Mouse (Mus musculus) G1E (cell line): ENCODE results near the gene Tmtc4. TPM values are rescaled to one million over a fixed set of nuclear protein-coding genes. Genes with fewer than 3 reads are reported as not detected.

Experiments used
- ATAC-seq: 2 replicates; pipeline ENCODE4 v1.8.0; 2016; ENCODE audit warnings: mild to moderate bottlenecking; ENCODE audit not compliant: insufficient number of reproducible peaks, poor library complexity, low FRiP score, severe bottlenecking; ENCODE audit errors: extremely low read depth
- DNase-seq: peaks from one replicate; pipeline ENCODE4 v3.0.0; 2012; ENCODE audit warnings: low spot score
- H3K27me3 ChIP-seq: 2 replicates; pipeline ENCODE4 v1.6.1; 2012; ENCODE audit warnings: mild to moderate bottlenecking, low read length, inconsistent platforms; ENCODE audit not compliant: insufficient read depth
- H3K36me3 ChIP-seq: replicated peaks from 2 replicates; pipeline ENCODE3; 2012; ENCODE audit warnings: mild to moderate bottlenecking, inconsistent platforms
- H3K4me1 ChIP-seq: 2 replicates; pipeline ENCODE4 v1.6.1; 2012; ENCODE audit warnings: low read depth, low read length, inconsistent platforms, mixed read lengths; ENCODE audit not compliant: insufficient read depth
- H3K4me3 ChIP-seq: 2 replicates; pipeline ENCODE4 v1.5.1; 2012; ENCODE audit warnings: low read depth, mild to moderate bottlenecking, inconsistent platforms, low read length, moderate library complexity, mixed read lengths
- H3K9me3 ChIP-seq: replicated peaks from 2 replicates; pipeline ENCODE4 v1.6.1; 2012; ENCODE audit warnings: inconsistent platforms
- CTCF ChIP-seq: IDR thresholded peaks from 2 replicates; pipeline ENCODE4 v1.5.1; 2012; ENCODE audit warnings: low read depth, low read length, inconsistent platforms, mixed read lengths
- GATA1 ChIP-seq: IDR thresholded peaks from 2 replicates; pipeline ENCODE4 v1.6.1; 2012; ENCODE audit warnings: borderline replicate concordance, low read length, inconsistent platforms, mixed read lengths
- GATA2 ChIP-seq: IDR thresholded peaks from 2 replicates; pipeline ENCODE4 v1.6.1; 2012; ENCODE audit warnings: low read depth, low read length, inconsistent platforms, borderline replicate concordance
- POLR2AphosphoS5 ChIP-seq: IDR thresholded peaks from 2 replicates; pipeline ENCODE4 v1.6.1; 2012; ENCODE audit warnings: low read depth, low read length, inconsistent platforms; ENCODE audit not compliant: insufficient replicate concordance
- TAL1 ChIP-seq: conservative IDR thresholded peaks from 2 replicates; pipeline ENCODE4 v1.6.1; 2012; ENCODE audit warnings: low read depth, low read length, inconsistent platforms, mixed read lengths
- polyA plus RNA-seq: library from polyadenylated mRNA; stranded (reverse); fragments of >175 nt; gene quantifications from 2 replicates; pipeline ENCODE4 v1.2.3, GENCODE M21; 2012
- total RNA-seq, 2 experiments: library from RNA; stranded (forward) in 1 of 2; stranded (reverse) in 1 of 2; fragments of 200-1000 nt in 1 of 2; fragments of >200 nt in 1 of 2; fragmentation: Nextera tagmentation in 1 of 2; gene quantifications; 2 replicates each; pipeline ENCODE4 v1.2.3; 2014 to 2017

Tmtc4 gene
- total and polyA plus RNA-seq, 3 experiments, result 0.96 to 12.6 (median 9.6) TPM

- H3K27me3 ChIP-seq, result no peaks in the 10 kb centered on the region
- H3K36me3 ChIP-seq, result peaks cover 72% of the 10 kb centered on the region
- no peak overlapping the region for H3K4me3 ChIP-seq
- H3K4me1 ChIP-seq, result peaks cover 5% of the 10 kb centered on the region; the same call in 1 of the 2 replicates
- ATAC-seq (no peak), DNase-seq (no peak)
- H3K9me3 ChIP-seq, result no peaks in the 10 kb centered on the region
- no peak for TF ChIP-seq GATA1
- no peak for TF ChIP-seq GATA2
- TF ChIP-seq POLR2AphosphoS5, result no peak
- no peak for TF ChIP-seq CTCF
- TF ChIP-seq TAL1, result no peak
Measured at GRCm38 (mm10) chr14:122901715-122902114, 82.1 kb downstream of the Tmtc4 start.

GRCm38 (mm10) chr14:122901177-122901576 lies 82.7 kb downstream of the Tmtc4 start:
- DNase-seq, result no peak
- Histone ChIP-seq H3K9me3 (no peaks in the 10 kb centered on the region), H3K4me1 (peaks cover 5% of the 10 kb centered on the region; the same call in 1 of the 2 replicates), H3K4me3 (no peak overlapping the region), H3K27me3 (no peaks in the 10 kb centered on the region), H3K36me3 (peaks cover 73% of the 10 kb centered on the region)
- ATAC-seq, result no peak; the same call in 1 of the 2 replicates
- TF ChIP-seq GATA1 (no peak), TAL1 (no peak), POLR2AphosphoS5 (no peak), CTCF (no peak), GATA2 (no peak)

DNA sequence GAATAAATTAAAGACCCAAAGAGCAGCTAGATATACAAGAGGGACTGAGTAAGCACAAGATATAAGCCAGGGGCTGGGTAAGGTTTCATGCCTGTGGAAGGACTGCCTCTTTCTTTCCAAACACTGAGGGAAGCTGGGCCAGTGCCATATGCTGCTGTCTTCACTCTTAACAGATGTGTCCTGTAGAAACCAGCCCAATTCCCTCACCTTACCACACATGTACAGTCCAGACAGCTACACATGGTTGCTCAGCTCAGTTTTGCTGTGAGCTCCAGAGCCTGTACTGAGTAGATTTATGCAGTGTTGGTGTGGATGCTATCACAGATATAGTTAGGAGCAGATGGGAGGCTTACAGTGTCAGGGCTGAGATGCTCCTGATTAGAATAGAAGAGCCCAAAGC lies 83.2 kb downstream of the Tmtc4 start:
- Histone ChIP-seq H3K9me3 (no peaks in the 10 kb centered on the region), H3K27me3 (no peaks in the 10 kb centered on the region), H3K36me3 (peaks cover 72% of the 10 kb centered on the region), H3K4me1 (peaks cover 5% of the 10 kb centered on the region; the same call in 1 of the 2 replicates), H3K4me3 (no peak overlapping the region)
- TF ChIP-seq GATA1 (no peak), TAL1 (no peak), POLR2AphosphoS5 (no peak), CTCF (no peak), GATA2 (no peak)
- no peak for ATAC-seq
- no peak for DNase-seq

DNA sequence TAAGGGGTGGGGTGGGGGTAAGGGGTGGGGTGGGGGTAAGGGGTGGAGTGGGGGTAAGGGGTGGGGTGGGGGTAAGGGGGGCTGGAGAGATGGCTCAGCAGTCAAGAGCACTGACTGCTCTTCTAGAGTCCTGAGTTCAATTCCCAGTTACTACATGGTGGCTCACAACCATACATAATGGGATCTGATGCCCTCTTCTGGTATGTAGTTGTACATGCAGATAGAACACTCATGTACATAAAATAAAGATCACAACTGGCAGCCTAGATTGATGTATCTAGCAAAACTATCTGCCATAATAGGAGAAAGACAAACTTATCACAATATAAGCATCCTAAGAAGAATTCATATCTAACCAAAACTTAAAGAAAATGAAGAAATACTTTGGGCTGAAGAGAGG lies 85.3 kb downstream of the Tmtc4 start:
- Histone ChIP-seq H3K4me3 (no peak overlapping the region), H3K36me3 (peaks cover 71% of the 10 kb centered on the region), H3K4me1 (peaks cover 5% of the 10 kb centered on the region; the same call in 1 of the 2 replicates), H3K27me3 (no peaks in the 10 kb centered on the region), H3K9me3 (no peaks in the 10 kb centered on the region)
- DNase-seq (no peak), ATAC-seq (no peak)
- no peak for TF ChIP-seq CTCF
- TF ChIP-seq GATA2, result no peak
- no peak for TF ChIP-seq GATA1
- no peak for TF ChIP-seq POLR2AphosphoS5
- no peak for TF ChIP-seq TAL1

DNA sequence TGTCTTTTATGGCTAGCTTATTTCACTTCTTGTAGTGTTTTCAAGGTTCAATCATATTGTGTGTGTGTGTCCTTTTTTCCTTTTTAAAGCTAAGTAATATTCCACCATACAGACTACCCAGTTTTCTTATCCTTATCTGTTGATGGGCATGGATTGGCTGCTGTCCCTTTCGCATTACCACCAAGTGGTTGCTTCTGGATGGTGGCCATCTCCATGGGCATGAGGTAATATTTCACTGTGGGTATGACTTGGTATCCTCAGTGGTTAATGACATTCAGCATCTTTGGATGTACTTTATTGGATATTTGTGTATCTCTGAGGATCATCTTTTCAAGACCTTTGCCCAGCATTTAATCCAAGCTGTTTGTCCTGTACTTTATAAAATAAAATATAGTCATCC lies 87.7 kb downstream of the Tmtc4 start:
- no peaks in the 10 kb centered on the region for H3K27me3 ChIP-seq
- no peak for ATAC-seq
- TF ChIP-seq CTCF (no peak), TAL1 (no peak), GATA1 (no peak), GATA2 (no peak), POLR2AphosphoS5 (no peak)
- no peak for DNase-seq
- no peaks in the 10 kb centered on the region for H3K9me3 ChIP-seq
- no peaks in the 10 kb centered on the region for H3K4me1 ChIP-seq
- H3K36me3 ChIP-seq, result peaks cover 74% of the 10 kb centered on the region
- H3K4me3 ChIP-seq, result no peak overlapping the region

GRCm38 (mm10) chr14:122891470-122891968 lies 92.3 kb downstream of the Tmtc4 start:
- no peak for DNase-seq
- TF ChIP-seq POLR2AphosphoS5 (no peak), CTCF (no peak), GATA2 (no peak), GATA1 (no peak), TAL1 (no peak)
- H3K9me3 ChIP-seq, result no peaks in the 10 kb centered on the region
- ATAC-seq, result no peak
- no peak overlapping the region for H3K4me3 ChIP-seq
- no peaks in the 10 kb centered on the region for H3K4me1 ChIP-seq
- peaks cover 93% of the 10 kb centered on the region for H3K36me3 ChIP-seq
- H3K27me3 ChIP-seq, result no peaks in the 10 kb centered on the region
